Mouse (Mus musculus) limb, embryonic 11.5 days (tissue): ENCODE results near the gene Mylk4. TPM values are rescaled to one million over a fixed set of nuclear protein-coding genes. Genes with fewer than 3 reads are reported as not detected.

Experiments used
- ATAC-seq: fragments of 200-750 bp; cut with Nextera tagmentation; 2 replicates; pipeline ENCODE4 v1.8.0; 2017; ENCODE audit warnings: low read depth; ENCODE audit not compliant: insufficient number of reproducible peaks, low FRiP score, low TSS enrichment
- DNase-seq: peaks from one replicate; pipeline ENCODE4 v3.0.0-alpha.2; 2015; ENCODE audit warnings: low spot score
- H3K27ac ChIP-seq: fragments of 300-500 bp; sonication (generic); replicated peaks from 2 replicates; pipeline ENCODE4 v1.5.1; 2014; ENCODE audit warnings: low read depth, mild to moderate bottlenecking, low read length
- H3K27me3 ChIP-seq: fragments of 300-500 bp; sonication (generic); 2 replicates; pipeline ENCODE4 v1.6.1; 2014; ENCODE audit warnings: mild to moderate bottlenecking, low read length, mixed read lengths; ENCODE audit not compliant: control insufficient read depth, insufficient read depth
- H3K36me3 ChIP-seq: fragments of 300-500 bp; sonication (generic); 2 replicates; pipeline ENCODE4 v1.6.1; 2014; ENCODE audit warnings: mild to moderate bottlenecking, low read length, moderate library complexity, mixed read lengths; ENCODE audit not compliant: control insufficient read depth, insufficient read depth
- H3K4me1 ChIP-seq: fragments of 300-500 bp; sonication (generic); 2 replicates; pipeline ENCODE4 v1.6.1; 2014; ENCODE audit warnings: low read length, mixed read lengths; ENCODE audit not compliant: control insufficient read depth, insufficient read depth
- H3K4me2 ChIP-seq: fragments of 300-500 bp; sonication (generic); 2 replicates; pipeline ENCODE4 v1.6.1; 2014; ENCODE audit warnings: low read depth, mild to moderate bottlenecking, moderate library complexity; ENCODE audit not compliant: severe bottlenecking
- H3K4me3 ChIP-seq: fragments of 300-500 bp; sonication (generic); 2 replicates; pipeline ENCODE4 v1.5.1; 2014; ENCODE audit warnings: low read depth, low read length
- H3K9ac ChIP-seq: fragments of 300-500 bp; sonication (generic); 2 replicates; pipeline ENCODE4 v1.6.1; 2014; ENCODE audit warnings: mild to moderate bottlenecking, low read length
- H3K9me3 ChIP-seq: fragments of 300-500 bp; sonication (generic); 2 replicates; pipeline ENCODE4 v1.6.1; 2016; ENCODE audit warnings: low read length; ENCODE audit not compliant: control insufficient read depth
- WGBS: fragments of 180-500 bp; shearing (Covaris S2); extraction: QIAGEN DNeasy Blood & Tissue Kit; methylation state at CpG from one replicate; pipeline ENCODE4 v1.1.7; 2014; 5-methylcytosine and 5-hydroxymethylcytosine counted together
- polyA plus RNA-seq: library from polyadenylated mRNA; unstranded; fragments of >200 nt; fragmentation: Nextera tagmentation; extraction: Ambion mirVana; gene quantifications from 2 replicates; pipeline ENCODE4 v1.2.1, GENCODE M21; 2014

Gene Mylk4
- polyA plus RNA-seq, 1 experiment from 2014 or later: 0.76 TPM

DNA sequence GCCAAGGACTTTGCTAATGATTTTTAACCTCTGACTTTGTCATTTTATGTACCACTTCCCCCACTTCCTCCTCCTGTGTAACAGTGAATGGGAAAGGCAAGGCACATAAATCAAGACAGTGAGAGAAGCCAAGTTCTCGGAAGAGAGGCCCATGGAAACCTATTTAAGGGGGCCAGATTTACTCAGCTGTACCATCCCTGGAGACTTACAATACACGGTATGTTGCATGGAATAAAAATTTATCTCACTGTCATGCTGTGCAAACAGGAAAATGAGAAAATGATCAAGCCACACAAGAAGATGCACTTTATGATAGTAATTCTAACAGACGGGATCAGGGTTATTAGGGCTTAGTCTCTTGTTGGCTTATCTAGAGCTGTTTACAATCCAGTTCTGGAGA lies 64.5 kb downstream of the Mylk4 start:
- no peak overlapping the region for H3K4me3 ChIP-seq
- H3K9ac ChIP-seq: no peak overlapping the region
- no peaks in the 10 kb centered on the region for H3K36me3 ChIP-seq
- no peak overlapping the region for H3K4me2 ChIP-seq
- no peak for DNase-seq
- H3K4me1 ChIP-seq: 0 out of 2 replicates have a peak, but pooled peaks cover 2% of the 10 kb centered on the region
- no peaks in the 10 kb centered on the region for H3K27me3 ChIP-seq
- ATAC-seq: no peak
- H3K27ac ChIP-seq: no peak overlapping the region
- WGBS: 68% methylated on average over 3 of the region's 3 CpGs
- H3K9me3 ChIP-seq: no peaks in the 10 kb centered on the region

DNA sequence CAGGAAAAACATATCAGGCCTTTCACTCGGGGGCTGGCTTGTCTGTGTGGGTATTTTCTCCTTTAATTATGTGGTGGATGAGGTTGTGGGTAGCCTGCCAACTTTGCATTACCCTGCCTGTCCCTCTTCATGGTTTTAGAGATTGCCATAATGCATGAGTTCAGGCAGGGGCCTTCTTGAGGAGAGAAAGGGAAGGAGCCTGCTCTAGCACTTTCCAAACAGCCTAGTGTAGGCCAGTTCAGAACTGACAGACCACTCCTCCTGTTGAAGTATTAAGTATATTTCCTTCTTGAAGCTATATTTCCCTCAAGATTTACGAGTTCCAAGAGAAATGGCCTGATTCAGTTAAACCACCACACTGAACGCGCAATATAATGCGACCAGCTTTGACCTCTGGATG lies 66.0 kb downstream of the Mylk4 start:
- Histone ChIP-seq H3K36me3 (no peaks in the 10 kb centered on the region), H3K9ac (no peak overlapping the region), H3K4me1 (0 out of 2 replicates have a peak, but pooled peaks cover 2% of the 10 kb centered on the region), H3K27me3 (no peaks in the 10 kb centered on the region), H3K9me3 (no peaks in the 10 kb centered on the region), H3K4me3 (no peak overlapping the region), H3K4me2 (no peak overlapping the region), H3K27ac (no peak overlapping the region)
- DNase-seq: no peak
- ATAC-seq: no peak
- 80% methylated on average over 5 of the region's 5 CpGs for WGBS

DNA sequence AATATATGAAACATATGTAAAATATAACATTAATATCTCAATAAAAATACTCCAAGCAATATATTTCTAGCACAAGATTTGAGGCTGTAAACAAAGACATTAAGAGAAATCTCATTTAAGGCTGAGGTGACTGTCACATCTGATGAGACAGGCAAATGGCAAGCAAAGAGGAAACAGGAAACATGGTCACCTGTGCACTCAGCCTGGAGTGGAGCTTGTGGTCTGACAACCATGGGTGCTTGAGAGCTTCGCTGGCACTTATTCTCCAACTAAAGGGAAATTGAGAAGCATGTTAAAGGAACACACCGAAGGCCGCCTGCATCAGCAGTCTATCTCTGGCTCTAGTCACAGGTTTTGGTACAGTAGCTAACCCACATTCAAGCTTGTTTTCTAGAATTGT lies 71.2 kb downstream of the Mylk4 start:
- ATAC-seq: no peak
- H3K27me3 ChIP-seq: no peaks in the 10 kb centered on the region
- no peaks in the 10 kb centered on the region for H3K36me3 ChIP-seq
- no peak overlapping the region for H3K27ac ChIP-seq
- no peak overlapping the region for H3K4me3 ChIP-seq
- no peak overlapping the region for H3K4me2 ChIP-seq
- 91% methylated on average over 3 of the region's 3 CpGs for WGBS
- no peak for DNase-seq
- no peak overlapping the region for H3K9ac ChIP-seq
- H3K9me3 ChIP-seq: no peaks in the 10 kb centered on the region
- no peaks in the 10 kb centered on the region for H3K4me1 ChIP-seq

DNA sequence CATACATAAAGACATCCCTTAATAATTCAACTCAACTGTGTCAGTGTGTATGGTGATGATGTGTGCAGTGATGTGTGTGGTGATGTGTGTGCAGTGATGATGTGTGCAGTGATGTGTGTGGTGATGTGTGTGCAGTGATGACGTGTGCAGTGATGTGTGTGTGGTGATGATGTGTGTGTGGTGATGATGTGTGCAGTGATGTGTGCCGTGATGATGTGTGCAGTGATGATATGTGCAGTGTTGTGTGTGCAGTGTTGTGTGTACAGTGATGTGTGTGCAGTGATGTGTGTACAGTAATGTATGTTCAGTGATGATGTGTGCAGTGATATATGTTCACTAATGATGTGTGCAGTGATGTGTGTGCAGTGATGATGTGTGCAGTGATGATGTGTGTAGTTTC lies 75.9 kb downstream of the Mylk4 start:
- WGBS: 74% methylated on average over 2 of the region's 2 CpGs
- DNase-seq (no peak), ATAC-seq (peak; percentile 60; the same call in 1 of the 2 replicates)
- Histone ChIP-seq H3K9ac (no peak overlapping the region), H3K27ac (no peak overlapping the region), H3K4me2 (no peak overlapping the region), H3K4me3 (no peak overlapping the region), H3K36me3 (no peaks in the 10 kb centered on the region), H3K27me3 (no peaks in the 10 kb centered on the region), H3K4me1 (peaks cover 7% of the 10 kb centered on the region; the same call in 1 of the 2 replicates), H3K9me3 (no peaks in the 10 kb centered on the region)

DNA sequence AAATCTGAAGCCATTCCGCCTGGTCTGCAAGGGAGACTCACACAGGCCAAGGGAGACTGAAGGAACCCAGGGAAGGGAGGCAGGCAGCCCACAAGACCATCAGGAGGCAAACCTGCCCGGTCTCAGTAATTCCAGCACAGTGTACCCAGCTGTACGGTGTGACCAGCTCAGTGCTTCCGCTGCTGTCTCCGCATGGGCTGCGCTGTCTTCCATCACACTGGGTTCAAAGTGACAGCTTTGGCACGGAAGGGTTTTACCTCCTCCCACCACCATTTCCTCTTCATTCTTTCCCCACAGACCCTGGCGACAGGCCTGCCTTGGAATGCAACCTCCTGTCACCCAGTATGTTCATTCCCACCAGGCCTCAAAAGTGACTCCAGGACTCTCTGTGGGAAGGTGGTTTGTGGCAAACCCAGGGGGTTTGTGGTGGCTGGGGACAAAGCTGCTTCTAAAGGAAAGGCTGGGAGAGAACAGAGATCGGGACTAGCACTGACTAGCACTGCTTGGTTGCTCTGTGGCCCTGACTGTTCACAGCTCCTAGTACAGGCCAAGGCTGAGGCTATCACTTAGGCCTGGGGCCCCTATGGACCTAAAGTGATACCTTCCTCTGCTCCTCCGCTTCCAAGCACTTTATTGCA lies 77.0 kb downstream of the Mylk4 start:
- Histone ChIP-seq H3K4me3 (no peak overlapping the region), H3K4me2 (no peak overlapping the region), H3K9me3 (no peaks in the 10 kb centered on the region), H3K27ac (0 out of 2 replicates have a peak overlapping the region, but pooled peaks have one; percentile 14), H3K9ac (no peak overlapping the region), H3K36me3 (no peaks in the 10 kb centered on the region), H3K4me1 (peaks cover 7% of the 10 kb centered on the region; the same call in 1 of the 2 replicates), H3K27me3 (no peaks in the 10 kb centered on the region)
- ATAC-seq: no peak
- DNase-seq: peak; percentile 38
- 52% methylated on average over 10 of the region's 10 CpGs for WGBS

DNA sequence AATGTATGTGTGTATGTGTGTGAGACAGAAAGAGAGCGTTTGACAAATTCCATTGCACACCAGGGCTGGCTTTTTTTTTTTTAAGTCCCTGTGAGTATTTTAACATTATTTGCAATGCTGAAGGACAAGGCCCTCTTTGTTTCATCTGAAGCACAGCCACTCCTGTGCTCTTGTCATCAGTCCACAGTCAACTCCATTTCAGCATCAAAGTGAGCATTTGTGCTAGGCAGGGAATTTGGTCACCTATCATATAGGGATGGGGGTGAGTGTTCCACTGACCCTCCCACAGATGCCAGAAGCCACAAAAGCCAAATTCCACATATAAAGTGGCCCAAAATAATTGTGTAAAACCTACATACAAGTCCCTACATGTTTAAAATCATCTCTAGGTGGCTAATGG lies 78.4 kb downstream of the Mylk4 start:
- H3K4me3 ChIP-seq: no peak overlapping the region
- no peak overlapping the region; the same call in 1 of the 2 replicates for H3K27ac ChIP-seq
- no peak overlapping the region for H3K4me2 ChIP-seq
- no peak overlapping the region for H3K9ac ChIP-seq
- WGBS: 59% methylated on average over 1 of the region's 1 CpGs
- H3K9me3 ChIP-seq: no peaks in the 10 kb centered on the region
- ATAC-seq (no peak), DNase-seq (no peak)
- H3K36me3 ChIP-seq: no peaks in the 10 kb centered on the region
- H3K27me3 ChIP-seq: no peaks in the 10 kb centered on the region
- H3K4me1 ChIP-seq: peaks cover 7% of the 10 kb centered on the region; the same call in 1 of the 2 replicates

DNA sequence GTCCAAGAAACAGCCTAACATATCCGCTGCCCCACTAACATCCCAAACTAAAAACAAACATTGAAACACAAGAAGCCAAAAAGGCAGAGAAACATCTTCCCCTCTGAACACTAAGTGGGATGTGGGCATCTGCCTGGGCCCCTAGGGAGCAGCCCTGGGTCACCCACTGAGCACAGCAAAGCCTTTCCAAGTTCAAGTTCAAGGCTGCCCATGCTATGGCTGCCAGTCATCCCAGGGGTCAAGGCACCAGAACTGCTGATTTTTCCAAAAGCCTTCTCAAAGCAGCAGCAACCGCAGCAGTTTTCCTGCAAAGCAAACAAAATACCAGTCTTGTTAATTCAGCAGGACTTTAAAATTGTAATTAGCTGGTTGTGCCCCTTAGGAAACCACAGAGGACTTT lies 78.8 kb downstream of the Mylk4 start:
- ATAC-seq: no peak

DNA sequence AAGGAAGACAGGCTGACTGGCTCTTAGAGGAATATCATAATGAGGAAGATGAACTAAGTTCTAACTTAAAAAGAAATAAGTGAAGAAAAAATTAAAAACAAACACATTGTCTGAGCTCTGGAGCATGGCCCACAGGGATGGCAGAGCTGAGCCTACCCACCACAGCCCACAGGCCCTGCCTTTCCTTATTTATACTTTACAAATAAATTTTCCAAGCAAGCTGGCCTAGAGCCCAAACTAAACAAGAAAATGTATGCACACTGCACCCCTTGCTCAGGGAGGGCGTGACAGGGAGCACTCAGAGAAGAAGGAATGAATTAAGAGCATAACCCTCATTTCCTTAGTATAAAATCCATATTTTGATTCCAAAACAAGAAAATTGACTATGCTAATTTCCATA lies 82.2 kb downstream of the Mylk4 start:
- Histone ChIP-seq H3K4me3 (no peak overlapping the region), H3K4me1 (0 out of 2 replicates have a peak, but pooled peaks cover 2% of the 10 kb centered on the region), H3K27me3 (no peaks in the 10 kb centered on the region), H3K27ac (no peak overlapping the region), H3K36me3 (no peaks in the 10 kb centered on the region), H3K9me3 (no peaks in the 10 kb centered on the region), H3K4me2 (no peak overlapping the region), H3K9ac (no peak overlapping the region)
- WGBS: 83% methylated on average over 1 of the region's 1 CpGs
- no peak for ATAC-seq
- DNase-seq: no peak

More for the DNA sequence above, 78.8 kb downstream of the Mylk4 start:
- WGBS: 82% methylated on average over 2 of the region's 2 CpGs
- no peaks in the 10 kb centered on the region for H3K27me3 ChIP-seq
- no peak for DNase-seq
- no peaks in the 10 kb centered on the region for H3K9me3 ChIP-seq
- H3K9ac ChIP-seq: no peak overlapping the region
- H3K27ac ChIP-seq: peak overlapping the region; percentile 68; the same call in 1 of the 2 replicates
- no peak overlapping the region for H3K4me2 ChIP-seq
- H3K36me3 ChIP-seq: no peaks in the 10 kb centered on the region
- H3K4me1 ChIP-seq: peaks cover 7% of the 10 kb centered on the region; the same call in 1 of the 2 replicates
- H3K4me3 ChIP-seq: no peak overlapping the region

DNA sequence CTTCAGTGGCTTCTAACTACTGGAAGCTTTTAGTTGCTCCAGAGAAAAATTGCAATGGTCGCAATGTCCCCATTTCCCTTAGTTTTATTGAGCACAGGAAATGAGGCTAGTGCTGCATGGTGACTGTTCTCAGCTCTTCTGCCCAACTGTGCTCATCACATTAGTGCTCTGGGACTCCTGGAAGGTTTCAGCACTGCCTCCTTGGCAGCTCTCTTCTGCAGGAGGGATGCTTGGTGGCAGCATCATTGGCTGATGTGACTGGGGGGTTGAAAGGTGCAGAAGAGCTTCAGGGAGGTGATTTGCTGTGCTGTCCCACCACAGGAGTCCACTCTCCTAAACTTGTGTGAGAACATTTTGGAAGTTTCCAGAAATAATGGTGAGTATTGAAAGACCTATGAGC lies 84.4 kb downstream of the Mylk4 start:
- Histone ChIP-seq H3K4me2 (no peak overlapping the region), H3K36me3 (no peaks in the 10 kb centered on the region), H3K4me1 (no peaks in the 10 kb centered on the region), H3K4me3 (no peak overlapping the region), H3K9me3 (no peaks in the 10 kb centered on the region), H3K9ac (no peak overlapping the region), H3K27ac (no peak overlapping the region), H3K27me3 (no peaks in the 10 kb centered on the region)
- ATAC-seq (no peak), DNase-seq (no peak)
- 90% methylated on average over 1 of the region's 1 CpGs for WGBS
